Mouse (Mus musculus) natural killer cell, adult 2 months (primary cell): ENCODE results near the gene Gipc1.
A peak's percentile ranks its signal among the peaks of the same experiment; 100 is the strongest.

Experiments used
- DNase-seq, 2 experiments: peaks; one replicate each; pipeline ENCODE4 v3.0.0; 2022; ENCODE audit warnings: low spot score in 2 of 2

Gipc1 gene

GRCm38 (mm10) chr8:83680603-83681002 lies 28.1 kb downstream of the Gipc1 start:
- no peak for DNase-seq

GRCm38 (mm10) chr8:83681099-83681498 lies 28.6 kb downstream of the Gipc1 start:
- DNase-seq: no peak

GRCm38 (mm10) chr8:83684517-83684916 lies 32.0 kb downstream of the Gipc1 start:
- no peak for DNase-seq

- no peak for DNase-seq
Observed at GRCm38 (mm10) chr8:83689264-83689663, 36.8 kb downstream of the Gipc1 start.

GRCm38 (mm10) chr8:83693609-83694236 lies 41.2 kb downstream of the Gipc1 start:
- DNase-seq: no peak

- DNase-seq: no peak
Observed at GRCm38 (mm10) chr8:83694369-83695160, 42.1 kb downstream of the Gipc1 start.

- DNase-seq: peak; percentile 61 to 62
Observed at GRCm38 (mm10) chr8:83695351-83696106, 43.1 kb downstream of the Gipc1 start.

- no peak for DNase-seq
Observed at GRCm38 (mm10) chr8:83697374-83698220, 45.1 kb downstream of the Gipc1 start.

- DNase-seq: peak; percentile 50 to 84
Observed at GRCm38 (mm10) chr8:83698291-83698660, 45.8 kb downstream of the Gipc1 start.

- DNase-seq: peak; percentile 60 to 62
Observed at GRCm38 (mm10) chr8:83698661-83699453, 46.4 kb downstream of the Gipc1 start, which contains the start of gene Pkn1. TSS of gene Pkn1 (minus strand) at chr8:83699179.

- DNase-seq: peak; percentile 46 to 50
Observed at GRCm38 (mm10) chr8:83699566-83699965, 47.1 kb downstream of the Gipc1 start.

- DNase-seq: no peak
Observed at GRCm38 (mm10) chr8:83700423-83701085, 48.1 kb downstream of the Gipc1 start.

GRCm38 (mm10) chr8:83703426-83703825 lies 50.9 kb downstream of the Gipc1 start:
- DNase-seq: no peak

- DNase-seq: no peak
Observed at GRCm38 (mm10) chr8:83706411-83706810, 53.9 kb downstream of the Gipc1 start.

GRCm38 (mm10) chr8:83707554-83707953 lies 55.1 kb downstream of the Gipc1 start:
- no peak for DNase-seq
